Mouse (Mus musculus) embryonic facial prominence, embryonic 13.5 days (tissue): ENCODE data around the gene Kcnj11. TPM values are rescaled to one million over a fixed set of nuclear protein-coding genes. Genes with fewer than 3 reads are reported as not detected.

Experiments
- ATAC-seq: fragments of 200-750 bp; cut with Nextera tagmentation; 2 replicates; pipeline ENCODE4 v1.8.0; 2017; ENCODE audit warnings: low read depth; ENCODE audit not compliant: insufficient number of reproducible peaks, insufficient read depth, low FRiP score, low TSS enrichment
- H3K27ac ChIP-seq: fragments of 300-500 bp; sonication (generic); 2 replicates; pipeline ENCODE4 v1.5.1; 2015; ENCODE audit warnings: moderate library complexity, mild to moderate bottlenecking, inconsistent platforms
- H3K27me3 ChIP-seq: fragments of 300-500 bp; sonication (generic); 2 replicates; pipeline ENCODE4 v1.6.1; 2015; ENCODE audit warnings: mild to moderate bottlenecking, inconsistent platforms
- H3K36me3 ChIP-seq: fragments of 300-500 bp; sonication (generic); 2 replicates; pipeline ENCODE4 v1.6.1; 2015; ENCODE audit warnings: mild to moderate bottlenecking, inconsistent platforms
- H3K4me1 ChIP-seq: fragments of 300-500 bp; sonication (generic); 2 replicates; pipeline ENCODE4 v1.6.1; 2015; ENCODE audit warnings: inconsistent platforms
- H3K4me2 ChIP-seq: fragments of 300-500 bp; sonication (generic); 2 replicates; pipeline ENCODE4 v1.6.1; 2015; ENCODE audit warnings: moderate library complexity, mild to moderate bottlenecking, inconsistent platforms
- H3K4me3 ChIP-seq: fragments of 300-500 bp; sonication (generic); 2 replicates; pipeline ENCODE4 v1.5.1; 2015; ENCODE audit warnings: mild to moderate bottlenecking, inconsistent platforms
- H3K9ac ChIP-seq: fragments of 300-500 bp; sonication (generic); 2 replicates; pipeline ENCODE4 v1.6.1; 2015; ENCODE audit warnings: mild to moderate bottlenecking, inconsistent platforms
- H3K9me3 ChIP-seq: fragments of 300-500 bp; sonication (generic); 2 replicates; pipeline ENCODE4 v1.6.1; 2016; ENCODE audit warnings: inconsistent platforms
- WGBS: fragments of 180-500 bp; shearing (Covaris S2); methylation state at CpG from one replicate; pipeline ENCODE4 v1.1.7; 2015; ENCODE audit warnings: mixed read lengths; 5-methylcytosine and 5-hydroxymethylcytosine counted together
- polyA plus RNA-seq: library from polyadenylated mRNA; unstranded; fragments of >200 nt; fragmentation: Nextera tagmentation; extraction: Ambion mirVana; gene quantifications from 2 replicates; pipeline ENCODE4 v1.2.1, GENCODE M21; 2015

Kcnj11 gene
- polyA plus RNA-seq, 1 experiment from 2014 or later = 0.27 TPM

GRCm38 (mm10) chr7:46045882-46046281, 54.7 kb downstream of the Kcnj11 start:
- Histone ChIP-seq H3K9ac (no peak overlapping the region), H3K4me1 (no peaks in the 10 kb centered on the region), H3K27ac (no peak overlapping the region), H3K4me2 (no peak overlapping the region), H3K27me3 (no peaks in the 10 kb centered on the region), H3K9me3 (no peaks in the 10 kb centered on the region), H3K36me3 (peaks cover 85% of the 10 kb centered on the region), H3K4me3 (no peak overlapping the region)
- WGBS = 92% methylated on average over 11 of the region's 11 CpGs
- no peak for ATAC-seq

GRCm38 (mm10) chr7:46044106-46044505, 56.5 kb downstream of the Kcnj11 start:
- no peaks in the 10 kb centered on the region for H3K4me1 ChIP-seq
- H3K4me3 ChIP-seq = no peak overlapping the region
- no peak for ATAC-seq
- 87% methylated on average over 10 of the region's 10 CpGs for WGBS
- no peak overlapping the region for H3K27ac ChIP-seq
- no peak overlapping the region for H3K4me2 ChIP-seq
- H3K36me3 ChIP-seq = peaks cover 86% of the 10 kb centered on the region
- H3K9ac ChIP-seq = no peak overlapping the region
- H3K27me3 ChIP-seq = no peaks in the 10 kb centered on the region
- H3K9me3 ChIP-seq = no peaks in the 10 kb centered on the region

Other genes with a start within 250 kb of the Kcnj11 start
- gene Kdelr1, start 228.0 kb downstream of the Kcnj11 start, polyA plus RNA-seq = 62.6 and 74.4 TPM in 2 replicates
- gene Grin2d, start 222.4 kb downstream of the Kcnj11 start, polyA plus RNA-seq = 0.56 and 0.72 TPM in 2 replicates
- gene Syngr4, start 204.1 kb downstream of the Kcnj11 start, polyA plus RNA-seq = 0.41 TPM in 1 of 2 replicates, not detected in the other
- 7.1 and 7.2 TPM in 2 replicates for gene Tmem143, start 203.8 kb downstream of the Kcnj11 start, polyA plus RNA-seq
- gene Emp3, start 179.4 kb downstream of the Kcnj11 start, polyA plus RNA-seq = 199 and 213 TPM in 2 replicates
- gene Ccdc114, start 176.7 kb downstream of the Kcnj11 start, polyA plus RNA-seq = 2.4 and 3.2 TPM in 2 replicates
- gene Abcc6, start 70.5 kb downstream of the Kcnj11 start, polyA plus RNA-seq = 0.25 TPM in 2 replicates
- gene Nomo1, start 67.1 kb downstream of the Kcnj11 start, polyA plus RNA-seq = 28.4 and 33.8 TPM in 2 replicates
- gene Abcc8, start 79.3 kb upstream of the Kcnj11 start, polyA plus RNA-seq = 1.3 and 1.8 TPM in 2 replicates
- gene Ush1c, start 137.7 kb upstream of the Kcnj11 start, polyA plus RNA-seq = 1.4 and 1.8 TPM in 2 replicates
- 0.08 and 0.14 TPM in 2 replicates for gene Otog, start 140.2 kb upstream of the Kcnj11 start, polyA plus RNA-seq